Mouse (Mus musculus) fat pad, adult 2 months (tissue): ENCODE data around the gene Zfhx3.

ENCODE experiments used
- DNase-seq: peaks from one replicate; pipeline ENCODE4 v3.0.0-alpha.2; 2011; ENCODE audit warnings: low read depth, low spot score; ENCODE audit errors: extremely low read depth

Gene Zfhx3

GRCm38 (mm10) chr8:108535121-108535876, 592.9 kb downstream of the Zfhx3 start:
- DNase-seq, result no peak

GRCm38 (mm10) chr8:108536186-108536585, 593.7 kb downstream of the Zfhx3 start:
- DNase-seq, result no peak

GRCm38 (mm10) chr8:108536911-108537351, 594.5 kb downstream of the Zfhx3 start:
- no peak for DNase-seq

- DNase-seq, result no peak
These were observed 595.5 kb downstream of the Zfhx3 start for GRCm38 (mm10) chr8:108537686-108538551.

- DNase-seq, result no peak
These were observed 596.6 kb downstream of the Zfhx3 start for GRCm38 (mm10) chr8:108538929-108539555.

DNA sequence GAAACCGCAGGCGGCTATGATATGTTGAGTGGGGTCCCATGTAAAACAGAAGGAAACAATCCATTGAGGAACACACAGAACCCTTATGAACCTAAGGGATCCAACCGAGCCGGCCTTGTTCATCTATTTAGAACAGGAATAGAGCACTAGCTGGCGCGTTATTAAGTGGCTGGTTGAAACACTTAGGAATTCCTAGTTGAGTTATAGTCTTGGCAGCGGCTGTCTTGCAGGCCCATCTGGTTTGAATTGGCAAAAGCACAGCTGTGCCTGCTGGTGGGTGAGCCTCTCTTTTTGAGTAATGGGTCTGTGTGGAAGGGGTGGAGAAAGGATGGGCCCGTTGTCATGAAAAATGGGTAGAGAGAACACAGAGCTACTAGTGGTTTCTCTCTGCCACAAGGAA, 610.1 kb downstream of the Zfhx3 start:
- no peak for DNase-seq

- DNase-seq, result no peak
These were observed 611.5 kb downstream of the Zfhx3 start for GRCm38 (mm10) chr8:108553808-108554577.

DNA sequence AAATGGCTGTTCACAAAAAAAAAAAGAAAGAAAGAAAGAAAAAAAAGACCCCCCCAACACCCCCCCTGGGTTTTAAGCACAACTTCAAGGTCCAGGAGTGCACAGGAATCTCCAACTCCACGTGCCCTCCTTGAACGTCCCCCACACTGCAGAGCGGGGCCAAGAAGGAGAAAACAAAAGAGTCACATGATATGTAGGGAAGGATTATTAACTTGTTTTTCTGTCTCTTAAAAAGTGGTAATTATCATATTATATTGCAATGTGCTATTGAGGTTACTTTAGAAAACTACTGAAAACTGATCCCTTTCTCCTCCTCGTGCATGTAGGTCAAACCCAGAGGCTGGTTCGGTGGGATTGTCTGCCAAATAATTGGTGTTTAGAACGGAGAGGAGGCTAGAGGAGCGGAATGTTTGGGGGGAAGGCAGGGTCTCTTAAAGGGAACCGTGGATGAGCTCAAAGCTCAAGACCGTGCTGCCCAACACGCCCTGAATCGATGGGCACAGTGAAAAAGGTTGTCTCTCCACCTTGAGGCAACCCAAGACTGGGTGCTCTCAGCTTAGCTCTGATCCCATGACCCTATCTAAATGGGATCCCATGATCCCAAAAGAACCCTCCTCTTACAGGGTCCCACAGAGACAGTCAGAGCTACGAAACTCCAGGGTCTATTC, 612.3 kb downstream of the Zfhx3 start:
- no peak for DNase-seq

DNA sequence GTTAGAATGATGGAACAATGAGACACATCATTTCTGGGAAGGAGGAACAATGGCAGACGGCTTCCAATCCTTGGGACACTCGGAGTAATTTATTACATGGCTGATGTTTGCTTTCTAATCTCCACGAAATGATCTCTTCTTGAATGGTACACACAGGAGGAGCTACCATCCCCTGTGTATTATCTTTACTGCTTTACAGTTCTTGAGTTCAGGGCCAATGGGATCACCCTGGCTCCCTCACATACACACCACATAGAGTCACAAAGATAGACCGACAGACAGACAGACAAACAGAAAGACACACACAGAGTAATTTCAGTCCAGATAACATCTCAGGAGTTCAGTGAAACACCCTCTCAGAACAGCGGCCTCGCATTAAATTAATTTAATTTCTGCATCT, 621.0 kb downstream of the Zfhx3 start:
- DNase-seq, result no peak

GRCm38 (mm10) chr8:108563934-108564564, 621.6 kb downstream of the Zfhx3 start:
- no peak for DNase-seq

GRCm38 (mm10) chr8:108566035-108566434, 623.6 kb downstream of the Zfhx3 start:
- no peak for DNase-seq

DNA sequence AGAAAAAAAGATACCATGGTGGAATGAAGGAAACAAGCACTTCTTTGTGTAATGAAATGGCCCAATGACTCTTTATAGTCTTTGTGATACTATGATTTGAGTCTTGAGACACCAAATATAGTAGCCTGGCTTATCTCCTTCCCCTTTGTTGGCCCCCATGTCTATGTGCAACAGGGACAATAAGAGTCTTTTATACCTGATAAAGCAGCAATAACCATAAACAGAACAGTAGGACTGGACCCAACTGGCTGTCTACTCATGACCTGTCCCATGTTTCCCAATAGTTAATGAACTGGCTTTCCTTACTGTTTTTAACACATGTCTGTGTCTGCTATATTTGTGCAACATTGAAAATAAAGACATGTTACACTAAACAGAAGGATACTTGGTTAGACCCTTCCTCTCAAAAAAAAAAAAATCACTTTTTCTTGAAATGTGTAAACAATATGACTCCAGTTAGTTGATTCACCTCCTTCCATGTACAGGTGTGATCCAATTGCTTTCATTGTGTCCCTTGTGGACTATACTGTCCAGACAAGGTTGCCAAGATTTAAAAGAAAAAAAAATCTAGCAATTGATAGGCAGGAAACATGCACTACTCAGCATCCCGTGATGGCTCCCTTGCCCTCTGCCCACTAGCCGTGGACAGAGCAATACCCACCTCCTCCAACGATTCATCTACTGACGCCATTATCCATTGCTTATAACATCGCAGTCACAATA, 631.0 kb downstream of the Zfhx3 start:
- no peak for DNase-seq

GRCm38 (mm10) chr8:108574101-108574500, 631.7 kb downstream of the Zfhx3 start:
- DNase-seq, result no peak

GRCm38 (mm10) chr8:108577571-108577970, 635.1 kb downstream of the Zfhx3 start:
- DNase-seq, result no peak

GRCm38 (mm10) chr8:108578388-108578787, 635.9 kb downstream of the Zfhx3 start:
- no peak for DNase-seq

- DNase-seq, result no peak
These were observed 637.4 kb downstream of the Zfhx3 start for GRCm38 (mm10) chr8:108579808-108580207.

- DNase-seq, result no peak
These were observed 637.9 kb downstream of the Zfhx3 start for GRCm38 (mm10) chr8:108580364-108580763.

DNA sequence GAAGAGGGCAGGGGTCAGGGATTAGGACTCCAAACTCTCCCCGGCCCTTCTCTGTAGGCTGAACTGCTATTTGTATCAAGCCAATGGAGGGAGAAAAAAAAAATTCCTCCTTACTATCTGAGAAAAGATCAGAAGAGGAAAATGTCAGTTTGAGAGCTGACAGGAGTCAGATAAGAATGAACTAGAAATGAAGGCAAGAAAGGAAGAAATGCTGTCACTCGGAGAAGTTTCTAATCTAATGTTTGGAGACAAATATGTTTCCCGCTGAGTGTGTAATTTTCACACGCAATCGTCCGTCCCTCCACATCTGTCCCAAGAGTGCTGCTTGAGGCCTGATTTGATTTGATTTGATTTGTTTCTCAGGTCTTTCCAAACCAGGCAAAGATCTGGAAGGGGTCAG, 639.1 kb downstream of the Zfhx3 start:
- no peak for DNase-seq

DNA sequence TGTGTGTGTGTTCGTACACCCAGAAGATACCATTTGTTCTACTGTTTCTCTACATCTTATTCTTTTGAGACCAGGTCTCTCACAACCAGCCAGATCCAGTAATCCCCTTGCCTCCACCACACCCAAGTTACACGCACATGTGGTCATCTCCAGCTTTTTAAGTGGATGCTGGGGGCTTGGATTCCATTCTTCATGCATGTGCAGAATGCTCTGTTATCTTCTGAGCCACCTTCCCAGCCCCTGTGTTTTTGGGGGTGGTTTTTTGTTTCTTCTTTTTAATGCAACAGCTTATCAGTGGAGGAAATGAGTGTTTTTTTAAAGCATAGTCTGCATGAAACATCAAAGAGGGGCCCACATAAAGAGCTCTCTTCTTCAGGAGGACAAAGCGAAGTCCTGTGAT, 639.8 kb downstream of the Zfhx3 start:
- DNase-seq, result no peak
